Mouse (Mus musculus) hindbrain, embryonic 16.5 days (tissue): Measurements from ENCODE around the gene Timm23. TPM values are rescaled to one million over a fixed set of nuclear protein-coding genes. Genes with fewer than 3 reads are reported as not detected.
"Not testable (repeated sequence)": the region's sequence is repeated elsewhere in the genome, so short reads cannot be mapped to it uniquely, and the experiment has no call there.

Experiments
- ATAC-seq: fragments of 200-750 bp; cut with Nextera tagmentation; 2 replicates; pipeline ENCODE4 v1.8.0; 2017; ENCODE audit warnings: moderate TSS enrichment, moderate library complexity
- H3K27ac ChIP-seq: fragments of 300-500 bp; sonication (generic); 2 replicates; pipeline ENCODE4 v1.5.1; 2014; ENCODE audit warnings: low read depth, mild to moderate bottlenecking, control low read depth, low read length, moderate library complexity
- H3K27me3 ChIP-seq: fragments of 300-500 bp; sonication (generic); replicated peaks from 2 replicates; pipeline ENCODE4 v1.6.1; 2014; ENCODE audit warnings: low read length; ENCODE audit not compliant: control insufficient read depth, insufficient read depth
- H3K36me3 ChIP-seq: fragments of 300-500 bp; sonication (generic); 2 replicates; pipeline ENCODE4 v1.6.1; 2014; ENCODE audit warnings: mild to moderate bottlenecking, low read length, moderate library complexity, mixed read lengths; ENCODE audit not compliant: control insufficient read depth, insufficient read depth
- H3K4me1 ChIP-seq: fragments of 300-500 bp; sonication (generic); 2 replicates; pipeline ENCODE4 v1.6.1; 2014; ENCODE audit warnings: low read depth, low read length; ENCODE audit not compliant: control insufficient read depth, insufficient read depth
- H3K4me2 ChIP-seq: fragments of 300-500 bp; sonication (generic); 2 replicates; pipeline ENCODE4 v1.6.1; 2014; ENCODE audit warnings: mild to moderate bottlenecking, low read length, control low read depth, moderate library complexity
- H3K4me3 ChIP-seq: fragments of 300-500 bp; sonication (generic); 2 replicates; pipeline ENCODE4 v1.5.1; 2014; ENCODE audit warnings: mild to moderate bottlenecking, low read length, control low read depth, moderate library complexity
- H3K9ac ChIP-seq: fragments of 300-500 bp; sonication (generic); 2 replicates; pipeline ENCODE4 v1.6.1; 2014; ENCODE audit warnings: low read depth, mild to moderate bottlenecking, control low read depth, low read length, moderate library complexity
- H3K9me3 ChIP-seq: fragments of 300-500 bp; sonication (generic); 2 replicates; pipeline ENCODE4 v1.6.1; 2014; ENCODE audit warnings: mild to moderate bottlenecking, low read length, moderate library complexity; ENCODE audit not compliant: control insufficient read depth
- WGBS: fragments of 180-500 bp; shearing (Covaris S2); extraction: QIAGEN DNeasy Blood & Tissue Kit; methylation state at CpG from one replicate; pipeline ENCODE4 v1.1.7; 2014; 5-methylcytosine and 5-hydroxymethylcytosine counted together
- polyA plus RNA-seq: library from polyadenylated mRNA; unstranded; fragments of >200 nt; fragmentation: Nextera tagmentation; extraction: Ambion mirVana; gene quantifications from 2 replicates; pipeline ENCODE4 v1.2.1, GENCODE M21; 2015

Timm23 gene
- polyA plus RNA-seq, 1 experiment from 2014 or later, result 221 TPM

DNA sequence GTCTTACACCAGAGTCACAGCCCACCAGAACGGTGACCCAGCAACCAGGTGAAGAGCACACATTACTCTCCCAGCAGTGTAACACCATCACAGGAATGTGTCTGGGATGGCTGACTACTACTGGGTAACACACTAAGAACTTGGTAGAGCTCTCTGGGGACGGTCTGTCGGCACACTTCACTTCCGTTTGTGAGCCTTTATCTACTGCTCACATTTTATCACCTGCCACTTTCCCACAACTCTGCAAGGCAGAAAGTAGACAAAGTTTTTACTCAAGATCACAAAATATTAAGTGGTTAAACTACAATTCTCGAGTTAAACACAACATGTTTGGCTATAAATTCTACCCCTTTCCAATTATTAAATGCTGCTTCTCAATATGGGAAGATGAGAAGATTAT lies 9.8 kb downstream of the Timm23 start:
- no peak overlapping the region for H3K27ac ChIP-seq
- H3K27me3 ChIP-seq, result no peaks in the 10 kb centered on the region
- H3K9ac ChIP-seq, result no peak overlapping the region
- ATAC-seq, result no peak
- no peak overlapping the region for H3K4me3 ChIP-seq
- H3K36me3 ChIP-seq, result peaks cover 29% of the 10 kb centered on the region
- H3K4me1 ChIP-seq, result no peaks in the 10 kb centered on the region
- 94% methylated on average over 5 of the region's 5 CpGs for WGBS
- no peaks in the 10 kb centered on the region for H3K9me3 ChIP-seq
- H3K4me2 ChIP-seq, result no peak overlapping the region

DNA sequence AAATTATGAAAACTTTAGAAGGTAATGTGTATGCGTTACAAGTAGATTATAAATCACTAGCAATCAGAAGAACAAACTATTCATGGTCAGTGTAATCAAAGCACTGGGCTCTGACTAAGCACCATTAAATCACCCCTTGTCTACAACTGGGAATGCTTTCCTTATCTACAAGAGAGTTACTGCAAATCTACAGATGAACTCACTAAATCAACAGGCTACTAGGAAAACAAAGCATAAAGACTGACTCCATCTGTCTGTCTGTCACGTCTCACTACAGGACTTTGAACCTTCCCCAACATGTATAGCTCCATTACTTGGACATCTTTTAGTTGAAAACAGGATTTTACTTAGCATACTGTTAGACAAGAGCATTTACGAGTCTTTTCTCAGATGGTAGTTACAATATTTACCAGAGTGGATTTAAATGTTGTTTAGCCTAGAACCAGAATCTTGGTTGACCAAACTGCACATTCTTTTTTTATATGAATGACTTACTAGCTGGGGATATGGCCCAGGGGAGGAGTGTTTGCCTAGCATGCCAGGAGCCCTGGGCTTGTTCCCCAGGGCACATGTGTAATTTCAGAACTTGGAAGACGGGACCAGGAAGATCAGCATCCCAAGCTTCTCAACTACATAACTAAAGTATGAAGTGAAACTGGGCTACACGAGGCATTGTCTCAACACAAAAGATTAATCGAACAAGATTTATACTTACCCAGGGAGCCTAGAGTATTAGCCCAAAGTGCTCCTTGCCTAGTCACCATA lies 10.9 kb downstream of the Timm23 start:
- Histone ChIP-seq H3K27me3 (no peaks in the 10 kb centered on the region), H3K4me1 (no peaks in the 10 kb centered on the region), H3K27ac (no peak overlapping the region), H3K4me2 (no peak overlapping the region), H3K9ac (no peak overlapping the region), H3K9me3 (no peaks in the 10 kb centered on the region), H3K4me3 (no peak overlapping the region), H3K36me3 (peaks cover 30% of the 10 kb centered on the region)
- ATAC-seq, result no peak
- 94% methylated on average over 6 of the region's 6 CpGs for WGBS

DNA sequence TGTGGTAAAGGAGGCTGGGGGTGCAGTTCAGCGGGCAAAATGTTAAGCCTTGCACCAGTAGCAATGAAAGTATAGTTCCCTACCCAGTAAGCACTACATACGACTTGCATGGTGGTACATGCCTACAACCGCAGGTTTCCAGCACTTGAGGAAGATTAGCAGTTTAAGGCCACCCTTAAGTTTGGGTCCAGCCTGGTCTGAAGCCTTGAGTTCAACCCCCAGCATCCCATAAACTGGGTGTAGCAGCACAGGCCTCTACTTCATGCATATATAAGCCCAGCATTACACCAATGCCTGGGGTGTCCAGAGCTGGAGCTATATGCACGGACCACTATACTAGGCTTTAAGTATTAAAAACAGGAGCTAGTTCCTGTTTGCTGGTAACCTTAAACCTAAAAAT lies 17.9 kb downstream of the Timm23 start:
- Histone ChIP-seq H3K4me3 (no peak overlapping the region), H3K9me3 (no peaks in the 10 kb centered on the region), H3K27ac (no peak overlapping the region), H3K36me3 (peaks cover 45% of the 10 kb centered on the region), H3K27me3 (no peaks in the 10 kb centered on the region), H3K4me2 (no peak overlapping the region), H3K9ac (no peak overlapping the region), H3K4me1 (no peaks in the 10 kb centered on the region)
- 93% methylated on average over 4 of the region's 4 CpGs for WGBS
- ATAC-seq, result no peak

DNA sequence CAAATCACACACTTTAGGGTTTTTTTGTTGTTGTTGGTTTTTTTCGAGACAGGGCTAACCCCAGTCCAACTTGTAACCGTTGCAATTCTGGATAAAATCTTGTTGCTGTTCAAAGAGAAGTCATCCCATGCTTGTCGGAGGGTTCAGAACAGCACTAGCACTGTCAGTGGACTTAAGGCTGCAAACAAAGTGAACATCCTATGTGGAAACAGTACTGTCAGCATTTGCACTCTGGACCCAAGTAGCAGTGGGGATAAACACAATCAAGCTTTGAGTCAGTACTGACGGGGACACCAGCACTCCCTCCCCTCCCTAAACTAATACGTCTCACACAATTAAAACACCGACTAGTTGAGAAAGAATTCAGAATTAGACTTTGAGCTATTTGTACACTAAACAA lies 20.8 kb downstream of the Timm23 start:
- Histone ChIP-seq H3K9me3 (no peaks in the 10 kb centered on the region), H3K27me3 (no peaks in the 10 kb centered on the region), H3K4me1 (no peaks in the 10 kb centered on the region), H3K9ac (no peak overlapping the region), H3K4me3 (no peak overlapping the region), H3K27ac (no peak overlapping the region), H3K36me3 (peaks cover 29% of the 10 kb centered on the region), H3K4me2 (no peak overlapping the region)
- ATAC-seq, result no peak
- WGBS, result 93% methylated on average over 6 of the region's 6 CpGs

DNA sequence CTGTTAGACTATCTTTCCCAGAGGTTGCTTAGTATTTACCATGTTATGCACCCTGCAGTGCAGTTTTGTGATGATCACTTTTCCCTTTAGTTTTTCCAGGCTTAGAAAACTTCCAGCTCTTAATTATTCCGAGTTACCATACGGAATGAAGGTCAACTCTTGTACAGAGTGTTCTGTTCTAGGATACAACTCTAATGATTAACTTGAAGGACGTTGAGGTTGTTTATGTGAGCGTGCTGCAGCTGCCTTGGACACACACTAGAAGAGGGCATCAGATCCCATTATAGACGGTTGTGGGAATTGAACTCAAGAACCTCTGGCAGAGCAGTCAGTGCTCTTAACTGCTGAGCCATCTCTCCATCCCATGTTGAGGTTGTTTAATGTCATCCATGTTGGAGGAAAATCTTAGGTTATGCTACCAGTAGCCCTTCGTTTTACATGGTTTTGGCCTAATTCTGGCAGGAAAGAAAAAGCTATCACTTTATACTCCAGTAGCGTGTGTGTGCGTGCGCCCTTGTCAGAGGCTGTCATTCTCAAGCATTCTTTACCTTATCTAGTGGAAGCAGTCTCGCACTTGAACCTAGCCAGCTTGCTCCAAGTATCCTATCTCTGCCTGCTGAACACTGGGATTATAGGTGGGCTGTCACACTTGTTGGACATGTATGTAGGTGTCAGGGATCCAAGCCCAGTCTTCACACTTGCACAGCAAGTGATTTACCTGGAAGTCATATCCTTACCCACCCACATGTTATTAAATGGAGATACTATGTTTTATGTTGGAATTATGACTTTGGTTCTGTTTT lies 22.1 kb downstream of the Timm23 start:
- H3K4me1 ChIP-seq, result no peaks in the 10 kb centered on the region
- no peak overlapping the region for H3K4me3 ChIP-seq
- H3K27ac ChIP-seq, result no peak overlapping the region
- no peaks in the 10 kb centered on the region for H3K27me3 ChIP-seq
- H3K36me3 ChIP-seq, result peaks cover 29% of the 10 kb centered on the region
- ATAC-seq, result no peak
- no peak overlapping the region for H3K9ac ChIP-seq
- H3K9me3 ChIP-seq, result no peaks in the 10 kb centered on the region
- WGBS, result 96% methylated on average over 10 of the region's 10 CpGs
- no peak overlapping the region for H3K4me2 ChIP-seq

DNA sequence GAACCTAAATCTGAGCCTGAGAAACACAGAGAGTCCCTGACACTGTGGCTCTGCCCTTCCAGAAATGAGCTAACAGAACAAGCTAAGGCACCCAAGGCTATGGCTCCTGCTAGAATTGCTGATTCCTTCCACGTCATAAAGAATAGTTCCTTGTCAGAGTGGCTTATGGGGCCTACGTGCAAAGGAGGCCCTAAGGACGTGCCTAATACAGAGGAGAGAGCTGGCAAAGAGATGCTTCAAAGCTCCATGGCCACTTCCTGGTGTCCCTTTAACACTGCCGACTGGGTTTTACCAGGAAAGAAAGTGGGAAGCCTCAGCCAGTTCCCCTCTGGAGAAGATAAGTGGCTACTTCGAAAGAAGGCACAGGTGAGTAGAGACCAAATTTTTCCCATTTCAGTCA lies 25.1 kb downstream of the Timm23 start:
- WGBS, result 95% methylated on average over 4 of the region's 5 CpGs
- H3K27me3 ChIP-seq, ATAC-seq, H3K4me2 ChIP-seq, H3K9me3 ChIP-seq, H3K4me3 ChIP-seq, H3K27ac ChIP-seq, H3K9ac ChIP-seq, H3K4me1 ChIP-seq: not testable (repeated sequence)
- peaks cover 25% of the 10 kb centered on the region for H3K36me3 ChIP-seq

DNA sequence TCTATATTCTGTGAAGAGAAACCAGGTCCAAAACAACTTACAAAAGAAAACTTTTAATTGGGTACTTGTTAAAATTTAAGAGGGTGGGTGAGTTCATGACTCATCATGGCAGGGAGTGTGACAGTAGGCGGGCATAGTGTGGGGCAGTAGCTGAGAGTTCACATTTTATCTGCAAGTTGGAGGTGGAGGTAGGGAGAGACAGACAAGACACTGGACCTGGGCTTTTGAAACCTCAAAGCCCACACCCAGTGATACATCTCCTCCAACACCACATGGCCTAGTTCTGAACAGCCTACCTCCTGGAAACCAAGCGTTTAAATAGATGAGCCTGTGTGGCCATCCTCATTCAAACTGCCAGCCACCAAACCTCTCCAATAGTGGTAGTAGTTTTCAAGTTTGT lies 26.4 kb downstream of the Timm23 start:
- Histone ChIP-seq H3K27me3 (no peaks in the 10 kb centered on the region), H3K36me3 (peaks cover 18% of the 10 kb centered on the region), H3K27ac (no peak overlapping the region), H3K4me1 (no peaks in the 10 kb centered on the region), H3K9ac (no peak overlapping the region), H3K4me2 (no peak overlapping the region), H3K9me3 (no peaks in the 10 kb centered on the region), H3K4me3 (no peak overlapping the region)
- ATAC-seq, result no peak
- 89% methylated on average over 2 of the region's 2 CpGs for WGBS

DNA sequence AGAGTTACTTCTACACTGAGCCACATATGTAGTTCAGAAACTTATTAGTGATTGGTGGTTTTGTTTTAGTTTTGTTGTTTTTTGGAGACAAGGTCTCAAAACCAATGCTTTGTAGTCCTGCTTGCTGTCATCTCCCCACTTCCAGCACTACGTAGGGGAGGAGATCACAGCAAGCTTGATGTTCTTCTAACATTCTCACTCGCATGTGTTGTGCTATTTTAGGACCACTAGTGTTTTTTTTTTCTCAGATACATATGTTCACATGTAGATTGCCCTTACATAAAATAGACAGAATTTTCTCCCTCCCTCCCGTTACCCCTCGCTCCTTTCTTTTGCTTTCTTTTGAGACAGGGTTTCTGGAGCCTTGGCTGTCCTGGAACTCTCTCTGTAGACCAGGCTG lies 31.6 kb downstream of the Timm23 start:
- 93% methylated on average over 4 of the region's 4 CpGs for WGBS
- H3K27me3 ChIP-seq, result no peaks in the 10 kb centered on the region
- ATAC-seq, result no peak

DNA sequence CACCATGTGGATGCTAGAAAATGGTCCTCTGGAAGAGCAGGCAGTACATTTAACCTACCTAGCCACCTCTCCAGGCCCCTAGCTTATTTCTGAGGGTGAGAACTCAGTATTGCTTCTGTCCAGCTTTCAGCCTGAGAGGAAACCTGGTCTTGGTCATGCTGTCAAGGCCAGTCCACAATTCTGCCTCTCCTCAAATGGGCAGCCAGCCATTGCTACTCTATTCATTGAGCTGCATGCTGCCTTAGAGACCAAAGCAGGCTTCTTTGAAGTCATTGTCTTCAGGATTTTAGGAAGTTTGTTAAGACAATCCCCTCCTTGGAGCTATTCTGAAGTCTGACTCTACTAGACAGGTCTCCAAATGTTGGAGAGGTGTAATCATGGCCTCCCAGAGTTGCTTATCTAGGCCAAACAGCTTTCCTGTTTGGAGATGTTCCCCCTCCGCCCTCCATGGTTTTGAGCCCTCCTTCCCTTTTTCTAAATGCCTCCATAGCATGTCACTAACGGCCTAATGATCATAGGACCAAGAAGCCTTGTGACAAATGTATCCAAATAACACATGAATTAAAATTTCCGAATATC lies 33.0 kb downstream of the Timm23 start:
- WGBS, result 75% methylated on average over 3 of the region's 3 CpGs
- Histone ChIP-seq H3K4me3 (no peak overlapping the region), H3K4me2 (no peak overlapping the region), H3K4me1 (peaks cover 11% of the 10 kb centered on the region), H3K27me3 (no peaks in the 10 kb centered on the region), H3K27ac (no peak overlapping the region), H3K9ac (no peak overlapping the region), H3K36me3 (peaks cover 6% of the 10 kb centered on the region; the same call in 1 of the 2 replicates), H3K9me3 (no peaks in the 10 kb centered on the region)
- no peak for ATAC-seq

More for the DNA sequence above, 31.6 kb downstream of the Timm23 start:
- Histone ChIP-seq H3K9ac (no peak overlapping the region), H3K4me1 (peaks cover 10% of the 10 kb centered on the region), H3K36me3 (peaks cover 10% of the 10 kb centered on the region; the same call in 1 of the 2 replicates), H3K4me2 (no peak overlapping the region), H3K4me3 (no peak overlapping the region), H3K27ac (no peak overlapping the region), H3K9me3 (no peaks in the 10 kb centered on the region)
